Mouse (Mus musculus): ENCODE measurements around the gene Gpat2.

Gpat2 gene

GRCm38 (mm10) chr2:127444055-127444789, 19.2 kb downstream of the Gpat2 start, which contains the start of gene Fahd2a:
TSS of gene Fahd2a (minus strand) at chr2:127444565.
- peak; percentile 84 for DNase-seq (ENCODE audit: low read depth, low spot score)

DNA sequence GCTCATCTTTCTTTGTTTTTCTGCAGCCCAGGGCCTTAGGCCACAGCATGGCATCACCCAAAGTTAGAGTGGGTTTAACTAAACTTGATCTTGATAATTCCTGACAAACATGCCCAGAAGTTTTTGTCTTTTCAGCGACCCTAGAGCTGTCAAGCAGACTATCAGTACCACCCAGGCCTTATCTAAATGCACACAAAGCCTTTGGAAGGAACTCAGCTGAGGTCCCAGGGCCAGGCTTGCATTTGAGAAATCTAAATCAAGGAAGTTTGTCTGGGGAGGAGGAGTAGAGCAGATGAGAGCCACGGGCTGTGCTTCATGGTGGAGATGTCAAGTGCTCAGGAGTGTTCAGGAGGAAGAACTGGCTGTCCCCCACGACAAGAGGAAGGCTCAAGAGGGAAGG, 21.8 kb downstream of the Gpat2 start:
- no peak for DNase-seq (ENCODE audit: low read depth, low spot score)

DNA sequence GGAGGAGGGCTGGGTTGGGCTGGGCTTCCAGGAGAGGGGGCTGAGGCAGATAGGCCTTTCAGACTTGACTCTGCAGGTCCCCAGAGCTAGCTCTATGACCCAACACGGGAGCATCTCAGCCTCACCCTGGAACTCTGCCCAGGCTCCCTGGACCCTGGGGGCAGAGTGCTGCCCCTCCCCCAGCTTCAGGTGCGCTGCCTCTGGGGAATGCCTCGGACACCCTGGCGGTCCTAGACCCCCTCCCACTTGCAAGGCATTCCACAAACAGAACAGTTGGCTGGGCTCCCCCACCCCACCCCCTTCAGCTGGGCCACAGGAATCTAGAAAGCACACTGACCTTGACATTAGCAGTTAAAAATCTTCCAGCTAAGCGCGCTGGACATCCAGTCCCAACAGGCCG, 24.7 kb downstream of the Gpat2 start:
- no peak for DNase-seq (ENCODE audit: low read depth, low spot score)

GRCm38 (mm10) chr2:127451748-127452147, 26.7 kb downstream of the Gpat2 start:
- DNase-seq (ENCODE audit: low read depth, low spot score) = no peak

DNA sequence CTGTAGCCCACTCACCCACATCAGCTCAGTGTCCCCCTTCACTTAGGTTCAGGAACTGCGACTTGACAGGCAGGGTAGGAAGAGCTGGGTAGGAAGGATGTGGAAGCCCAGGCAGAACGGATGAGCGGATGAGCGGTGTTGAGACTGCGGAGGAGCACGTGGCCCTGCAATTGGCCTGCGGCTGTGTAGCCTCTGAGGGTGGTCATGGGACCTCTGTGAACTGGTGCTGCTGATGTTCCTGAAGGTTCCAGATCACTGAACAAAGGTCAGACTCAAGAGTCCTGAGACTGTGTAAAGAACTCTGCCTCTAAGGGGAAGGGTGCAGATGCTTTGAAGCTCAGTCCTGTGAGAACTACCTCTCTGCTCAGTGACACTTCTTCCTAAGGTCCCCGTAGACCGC, 28.1 kb downstream of the Gpat2 start:
- DNase-seq (ENCODE audit: low read depth, low spot score) = no peak

DNA sequence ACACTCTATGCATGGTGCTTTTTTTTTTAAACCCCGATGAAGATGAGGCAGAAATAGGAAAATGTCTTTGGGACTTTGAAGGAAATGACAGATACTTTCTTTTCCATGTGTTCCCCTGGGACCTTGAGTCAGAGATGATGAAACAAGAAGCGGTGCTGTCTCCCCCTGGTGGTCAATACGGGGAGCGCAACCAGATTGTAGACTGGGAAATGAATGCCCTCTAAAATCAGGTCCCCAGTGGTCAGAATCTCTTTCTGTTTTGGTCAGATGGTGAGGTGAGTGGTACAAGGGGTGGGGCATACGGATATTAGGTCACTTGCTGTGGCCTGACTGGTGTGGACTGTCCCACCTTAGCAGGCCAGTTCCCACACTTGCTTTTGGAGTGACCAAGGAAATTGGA, 28.8 kb downstream of the Gpat2 start:
- peak; percentile 74 for DNase-seq (ENCODE audit: low read depth, low spot score)

DNA sequence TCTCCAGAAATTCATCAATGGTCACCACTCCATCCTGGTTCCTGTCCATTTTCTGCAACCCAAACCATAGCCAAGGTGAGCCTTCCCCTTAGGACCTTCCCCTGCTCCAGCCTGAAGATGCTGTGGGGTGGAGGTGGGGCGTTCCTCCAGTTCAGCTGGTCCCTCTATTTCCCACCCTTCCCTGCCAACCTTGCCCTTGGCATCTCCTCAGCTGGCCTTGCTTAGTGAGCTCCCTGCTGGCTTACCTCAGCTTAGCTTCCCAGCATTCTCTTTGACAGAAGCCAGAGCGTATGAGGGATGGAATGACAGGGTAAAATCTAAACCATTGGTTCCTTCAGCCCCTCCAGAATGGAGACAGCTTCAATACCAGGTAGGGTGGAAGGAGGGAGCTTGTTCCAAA, 34.3 kb downstream of the Gpat2 start:
- no peak for DNase-seq (ENCODE audit: low read depth, low spot score)

GRCm38 (mm10) chr2:127461351-127461750, 36.4 kb downstream of the Gpat2 start:
- DNase-seq (ENCODE audit: low read depth, low spot score) = no peak

GRCm38 (mm10) chr2:127462314-127462713, 37.3 kb downstream of the Gpat2 start:
- peak; percentile 64 for DNase-seq (ENCODE audit: low read depth, low spot score)

GRCm38 (mm10) chr2:127470183-127470582, 45.2 kb downstream of the Gpat2 start:
- no peak for DNase-seq (ENCODE audit: low read depth, low spot score)

- DNase-seq (ENCODE audit: low read depth, low spot score) = no peak
Measured at GRCm38 (mm10) chr2:127470661-127471060, 45.7 kb downstream of the Gpat2 start.

DNA sequence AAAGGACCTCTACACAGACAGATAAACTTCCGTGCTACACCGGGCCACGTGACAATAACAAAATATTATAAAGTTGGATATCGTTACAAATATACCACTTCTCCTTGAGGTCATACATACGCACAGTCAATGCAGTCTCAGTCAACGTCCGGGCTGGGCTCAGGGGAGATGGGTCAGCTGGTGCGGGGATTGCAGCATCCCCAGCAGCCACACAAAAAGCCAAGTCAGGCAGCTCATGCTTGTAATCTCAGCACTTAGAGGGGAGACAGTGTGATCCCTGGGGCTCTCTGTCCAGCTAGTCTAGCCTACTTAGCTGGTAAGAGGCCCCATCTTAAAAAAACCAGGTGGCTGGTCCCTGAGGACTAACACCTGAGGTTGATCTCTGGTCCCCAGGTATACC, 46.3 kb downstream of the Gpat2 start:
- no peak for DNase-seq (ENCODE audit: low read depth, low spot score)

GRCm38 (mm10) chr2:127472279-127472678, 47.3 kb downstream of the Gpat2 start:
- DNase-seq (ENCODE audit: low read depth, low spot score) = no peak

GRCm38 (mm10) chr2:127479210-127479609, 54.2 kb downstream of the Gpat2 start:
- DNase-seq (ENCODE audit: low read depth, low spot score) = no peak

GRCm38 (mm10) chr2:127479763-127480162, 54.8 kb downstream of the Gpat2 start:
- DNase-seq (ENCODE audit: low read depth, low spot score) = no peak

DNA sequence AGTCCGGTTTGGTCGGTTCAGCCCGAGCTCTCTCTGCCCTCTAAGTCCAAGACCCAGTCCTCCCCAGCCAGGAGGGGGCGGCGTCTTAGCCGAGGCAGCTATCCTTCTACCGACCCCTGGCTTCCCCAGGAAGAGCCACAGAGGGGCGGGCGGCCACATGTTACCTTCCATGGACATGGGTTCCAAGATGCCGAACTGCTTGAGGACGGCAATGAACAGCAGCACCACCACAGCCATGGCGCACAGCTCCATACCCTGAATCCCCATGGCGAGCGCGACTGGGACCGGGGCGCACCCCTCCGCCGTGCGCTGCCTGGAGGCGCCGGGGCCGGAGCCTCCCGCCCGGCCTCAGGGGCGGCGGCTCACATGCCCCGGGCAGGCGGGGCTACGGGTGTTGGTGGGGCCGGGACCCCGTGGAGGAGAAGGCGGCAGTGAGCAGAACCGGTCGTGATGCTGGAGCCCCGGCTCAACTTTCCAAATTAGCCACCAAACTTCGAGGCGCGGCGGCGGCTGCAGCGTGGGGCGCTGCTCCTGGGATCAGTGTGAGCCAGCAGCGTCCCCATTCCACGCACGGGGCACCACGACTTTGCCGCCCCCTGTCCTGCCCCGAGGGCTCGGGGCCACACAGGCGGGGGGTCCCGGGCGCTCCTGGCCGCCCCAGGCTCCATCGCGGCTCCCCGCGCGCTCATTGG, 57.0 kb downstream of the Gpat2 start:
- DNase-seq (ENCODE audit: low read depth, low spot score) = no peak

DNA sequence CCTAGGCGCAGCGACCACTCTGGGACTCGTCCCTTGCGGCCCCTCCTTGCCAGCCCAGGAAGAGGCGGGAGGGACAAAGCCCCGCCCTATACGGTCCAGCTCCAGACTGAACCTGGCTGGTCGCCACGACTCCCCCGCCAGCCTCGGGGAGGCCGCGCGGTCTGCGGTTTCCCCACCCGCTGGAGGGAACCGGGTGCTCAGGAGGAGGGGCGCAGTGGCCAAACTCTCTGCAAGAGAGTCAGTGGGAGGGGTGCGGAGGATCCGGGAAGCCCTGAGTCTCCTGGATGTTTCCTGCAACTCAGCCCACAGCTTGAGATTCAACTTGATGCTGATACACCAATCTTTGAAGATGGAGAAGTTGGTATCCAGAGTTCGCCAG, 57.5 kb downstream of the Gpat2 start:
- DNase-seq (ENCODE audit: low read depth, low spot score) = no peak

DNA sequence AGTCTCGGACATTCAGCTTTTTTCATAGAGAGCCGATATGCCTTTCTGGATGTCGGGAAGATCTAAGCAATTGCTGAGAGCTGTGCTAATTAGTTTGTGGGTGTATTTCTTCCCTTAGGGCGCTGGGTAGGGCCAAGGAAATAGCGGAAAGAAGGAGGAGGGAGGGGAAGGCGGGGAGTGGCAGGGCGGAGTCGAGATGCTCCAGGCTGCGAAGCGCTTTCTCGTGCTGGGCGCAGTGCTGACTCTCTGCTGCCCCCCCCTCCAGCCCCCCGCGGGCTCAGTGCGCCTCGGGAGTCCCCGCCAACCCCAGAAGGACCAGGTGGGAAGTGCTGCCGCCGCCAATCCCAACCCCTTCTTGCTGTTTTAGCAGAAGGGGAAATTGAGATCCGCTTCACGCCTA, 58.0 kb downstream of the Gpat2 start:
- no peak for DNase-seq (ENCODE audit: low read depth, low spot score)

GRCm38 (mm10) chr2:127484476-127485170, 59.6 kb downstream of the Gpat2 start:
- DNase-seq (ENCODE audit: low read depth, low spot score) = peak; percentile 34

Data from retina, postnatal 7 days (tissue).